Mouse (Mus musculus): ENCODE results near the gene Tdpoz1. TPM values are rescaled to one million over a fixed set of nuclear protein-coding genes. Genes with fewer than 3 reads are reported as not detected.

The Tdpoz1 gene
- polyA plus RNA-seq (2015; fragmentation: Nextera tagmentation; extraction: Ambion mirVana) = not detected in 2 replicates

GRCm38 (mm10) chr3:93676210-93676609 is at the start of gene Tdpoz1:
Gene Tdpoz1 (minus strand): TSS chr3:93676310.

GRCm38 (mm10) chr3:93692970-93693369 is 16.9 kb upstream of the Tdpoz1 start, which contains the start of gene Gm37596:
Gene Gm37596 (minus strand): TSS chr3:93693070.

GRCm38 (mm10) chr3:93652586-93652985 is 23.5 kb downstream of the Tdpoz1 start, which contains the start of gene Tdpoz2:
Gene Tdpoz2 (minus strand): TSS chr3:93652686.

Other genes with a start within 250 kb of the Tdpoz1 start
- 0.63 and 1.0 TPM in 2 replicates for gene Tchh, start 234.0 kb downstream of the Tdpoz1 start, polyA plus RNA-seq (2015; fragmentation: Nextera tagmentation; extraction: Ambion mirVana)
- 0.06 and 0.33 TPM in 2 replicates for gene Tchhl1, start 207.6 kb downstream of the Tdpoz1 start, polyA plus RNA-seq (2015; fragmentation: Nextera tagmentation; extraction: Ambion mirVana)
- gene S100a11, start 155.8 kb downstream of the Tdpoz1 start, polyA plus RNA-seq (2015; fragmentation: Nextera tagmentation; extraction: Ambion mirVana) = 1,111 and 1,314 TPM in 2 replicates
- 585 and 1,081 TPM in 2 replicates for gene S100a10, start 121.2 kb downstream of the Tdpoz1 start, polyA plus RNA-seq (2015; fragmentation: Nextera tagmentation; extraction: Ambion mirVana)
- not detected in 2 replicates for gene Tdpoz2, start 23.6 kb downstream of the Tdpoz1 start, polyA plus RNA-seq (2015; fragmentation: Nextera tagmentation; extraction: Ambion mirVana)
- gene Gm37596, start 16.8 kb upstream of the Tdpoz1 start, polyA plus RNA-seq (2015; fragmentation: Nextera tagmentation; extraction: Ambion mirVana) = not detected in 2 replicates
- gene Gm5773, start 96.7 kb upstream of the Tdpoz1 start, polyA plus RNA-seq (2015; fragmentation: Nextera tagmentation; extraction: Ambion mirVana) = not detected in 2 replicates
- not detected in 2 replicates for gene Tdpoz4, start 120.1 kb upstream of the Tdpoz1 start, polyA plus RNA-seq (2015; fragmentation: Nextera tagmentation; extraction: Ambion mirVana)
- not detected in 2 replicates for gene Tdpoz3, start 149.7 kb upstream of the Tdpoz1 start, polyA plus RNA-seq (2015; fragmentation: Nextera tagmentation; extraction: Ambion mirVana)

Measured in adrenal gland, postnatal 0 days (tissue).